Mouse (Mus musculus) G1E (cell line): Measurements from ENCODE around the gene Rad51ap1.

Experiments
- CTCF ChIP-seq: IDR thresholded peaks from 2 replicates; pipeline ENCODE4 v1.5.1; 2012; ENCODE audit warnings: low read depth, low read length, inconsistent platforms, mixed read lengths
- POLR2AphosphoS5 ChIP-seq: IDR thresholded peaks from 2 replicates; pipeline ENCODE4 v1.6.1; 2012; ENCODE audit warnings: low read depth, low read length, inconsistent platforms; ENCODE audit not compliant: insufficient replicate concordance
- TAL1 ChIP-seq: conservative IDR thresholded peaks from 2 replicates; pipeline ENCODE4 v1.6.1; 2012; ENCODE audit warnings: low read depth, low read length, inconsistent platforms, mixed read lengths

DNA sequence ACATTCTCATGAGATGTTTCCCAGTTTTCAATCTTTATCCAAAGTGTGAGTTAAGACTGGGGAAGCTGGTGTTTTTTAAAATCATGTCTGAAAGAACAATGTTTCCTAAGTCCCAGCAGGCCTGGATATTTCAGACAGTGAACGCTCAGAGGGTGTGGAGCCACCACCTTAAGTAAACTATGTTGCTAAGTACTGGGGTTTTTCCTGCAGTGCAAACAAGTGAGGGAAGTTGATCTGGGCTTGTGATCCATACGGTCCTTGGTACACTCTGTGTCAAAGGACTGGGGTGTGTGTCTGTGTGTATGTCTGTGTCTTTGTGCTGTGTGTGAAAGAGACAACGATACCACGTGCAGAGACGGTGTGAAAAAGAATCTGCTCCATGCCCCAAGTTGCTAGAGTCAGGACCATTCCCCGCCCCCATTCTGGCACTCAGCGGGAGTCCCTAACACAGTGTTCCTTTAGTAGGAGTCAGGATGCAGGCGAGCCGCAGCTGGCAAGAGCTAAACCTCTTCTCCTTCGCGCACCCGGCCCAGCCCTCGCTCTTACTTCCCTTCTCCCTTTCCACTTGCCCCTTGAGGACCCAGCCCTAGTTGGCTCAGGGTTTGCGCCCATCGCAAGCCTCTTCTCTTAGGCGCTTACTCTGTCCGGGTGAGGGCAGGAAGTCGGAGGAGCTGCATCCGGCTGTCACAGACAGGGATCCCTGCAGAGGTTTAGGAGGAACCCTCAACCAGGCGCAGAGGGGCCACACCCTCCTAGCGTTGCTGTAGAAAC lies 18.1 kb downstream of the Rad51ap1 start, which contains the start of gene Dyrk4:
- TF ChIP-seq CTCF (no peak), TAL1 (no peak), POLR2AphosphoS5 (no peak)
